Mouse (Mus musculus) midbrain, embryonic 13.5 days (tissue): ENCODE results near the gene Mical3. TPM values are rescaled to one million over a fixed set of nuclear protein-coding genes. Genes with fewer than 3 reads are reported as not detected.

Experiments used
- ATAC-seq: fragments of 200-750 bp; cut with Nextera tagmentation; 2 replicates; pipeline ENCODE4 v1.8.0; 2017; ENCODE audit warnings: mild to moderate bottlenecking, moderate TSS enrichment, moderate library complexity
- H3K27ac ChIP-seq: fragments of 300-500 bp; sonication (generic); 2 replicates; pipeline ENCODE4 v1.5.1; 2015; ENCODE audit warnings: inconsistent platforms, mild to moderate bottlenecking, moderate library complexity
- H3K27me3 ChIP-seq: fragments of 300-500 bp; sonication (generic); 2 replicates; pipeline ENCODE4 v1.6.1; 2015; ENCODE audit warnings: mild to moderate bottlenecking, inconsistent platforms
- H3K36me3 ChIP-seq: fragments of 300-500 bp; sonication (generic); 2 replicates; pipeline ENCODE4 v1.6.1; 2015; ENCODE audit warnings: mild to moderate bottlenecking, inconsistent platforms
- H3K4me1 ChIP-seq: fragments of 300-500 bp; sonication (generic); replicated peaks from 2 replicates; pipeline ENCODE4 v1.6.1; 2015; ENCODE audit warnings: inconsistent platforms
- H3K4me2 ChIP-seq: fragments of 300-500 bp; sonication (generic); replicated peaks from 2 replicates; pipeline ENCODE4 v1.6.1; 2015; ENCODE audit warnings: moderate library complexity, mild to moderate bottlenecking, inconsistent platforms
- H3K4me3 ChIP-seq: fragments of 300-500 bp; sonication (generic); replicated peaks from 2 replicates; pipeline ENCODE4 v1.5.1; 2015; ENCODE audit warnings: mild to moderate bottlenecking, inconsistent platforms
- H3K9ac ChIP-seq: fragments of 300-500 bp; sonication (generic); replicated peaks from 2 replicates; pipeline ENCODE4 v1.6.1; 2015; ENCODE audit warnings: mild to moderate bottlenecking, inconsistent platforms
- H3K9me3 ChIP-seq: fragments of 300-500 bp; sonication (generic); 2 replicates; pipeline ENCODE4 v1.6.1; 2016; ENCODE audit warnings: mild to moderate bottlenecking, inconsistent platforms
- WGBS: fragments of 180-500 bp; shearing (Covaris S2); methylation state at CpG from one replicate; pipeline ENCODE4 v1.1.7; 2015; 5-methylcytosine and 5-hydroxymethylcytosine counted together
- polyA plus RNA-seq: library from polyadenylated mRNA; unstranded; fragments of >200 nt; fragmentation: Nextera tagmentation; extraction: Ambion mirVana; gene quantifications from 2 replicates; pipeline ENCODE4 v1.2.1, GENCODE M21; 2015

Mical3 gene
- polyA plus RNA-seq, 1 experiment from 2014 or later = 35.7 TPM

GRCm38 (mm10) chr6:120965814-120966213 is 165.0 kb downstream of the Mical3 start:
- WGBS = 75% methylated on average over 13 of the region's 13 CpGs
- H3K9me3 ChIP-seq = no peaks in the 10 kb centered on the region
- no peak overlapping the region for H3K9ac ChIP-seq
- no peak for ATAC-seq
- no peaks in the 10 kb centered on the region for H3K4me1 ChIP-seq
- H3K4me3 ChIP-seq = no peak overlapping the region
- H3K27ac ChIP-seq = no peak overlapping the region
- H3K4me2 ChIP-seq = no peak overlapping the region
- H3K27me3 ChIP-seq = no peaks in the 10 kb centered on the region
- peaks cover 36% of the 10 kb centered on the region for H3K36me3 ChIP-seq

DNA sequence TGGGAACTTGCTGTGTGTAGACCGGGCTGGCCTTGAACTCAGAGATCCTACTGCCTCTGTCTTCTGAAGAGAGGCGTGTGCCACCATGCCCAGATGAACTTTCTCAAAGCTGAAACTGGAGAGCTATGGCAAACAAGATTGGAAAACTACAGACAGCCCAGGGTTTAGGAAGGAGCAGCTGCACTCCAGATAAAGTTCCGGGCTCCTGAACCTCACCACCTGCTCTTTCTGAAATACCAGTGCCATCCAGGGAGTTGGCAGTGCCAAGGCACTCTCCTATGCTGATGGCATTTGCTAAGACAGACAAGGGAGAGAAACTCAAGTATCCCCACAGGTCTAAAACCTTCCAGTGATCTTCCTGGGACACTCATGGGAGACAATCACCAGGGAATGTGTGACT is 166.6 kb downstream of the Mical3 start:
- WGBS = 94% methylated on average over 3 of the region's 3 CpGs
- H3K4me3 ChIP-seq = no peak overlapping the region
- H3K9ac ChIP-seq = no peak overlapping the region
- peaks cover 35% of the 10 kb centered on the region for H3K36me3 ChIP-seq
- H3K4me1 ChIP-seq = no peaks in the 10 kb centered on the region
- no peak overlapping the region for H3K27ac ChIP-seq
- no peak overlapping the region for H3K4me2 ChIP-seq
- H3K9me3 ChIP-seq = no peaks in the 10 kb centered on the region
- no peak for ATAC-seq
- H3K27me3 ChIP-seq = no peaks in the 10 kb centered on the region

DNA sequence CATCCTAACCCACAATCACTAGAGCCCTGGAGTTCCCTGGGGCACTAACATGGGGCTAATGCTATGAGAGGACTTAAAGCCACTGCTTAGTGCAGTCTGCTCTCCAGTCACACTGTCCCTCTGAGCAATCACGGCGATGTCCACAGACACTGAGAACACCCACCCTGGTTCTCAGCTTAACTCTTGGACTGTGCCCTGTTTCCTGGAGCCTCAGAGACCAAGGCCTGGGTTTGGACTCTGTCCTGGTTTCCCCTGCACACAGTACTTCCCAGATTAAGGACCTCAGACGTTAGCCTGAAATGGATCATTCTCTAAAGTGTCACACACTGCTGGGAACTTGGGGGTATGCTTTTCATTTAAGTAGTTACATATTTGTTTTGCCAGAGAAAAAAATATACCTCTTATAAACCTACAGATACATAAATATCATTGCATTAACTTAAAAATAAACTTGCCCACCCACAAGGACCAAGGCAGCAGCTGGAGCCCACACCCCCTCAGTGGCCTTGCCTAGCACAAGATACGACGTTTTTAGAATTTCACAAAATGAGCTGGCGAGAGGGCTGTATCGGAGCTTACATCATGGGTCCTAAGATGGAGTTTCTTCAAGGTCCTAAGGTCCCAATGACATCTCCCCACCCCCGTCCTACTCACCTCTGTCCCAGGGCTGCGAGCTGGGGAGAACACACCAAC is 170.3 kb downstream of the Mical3 start:
- ATAC-seq = no peak
- H3K36me3 ChIP-seq = peaks cover 55% of the 10 kb centered on the region
- H3K9me3 ChIP-seq = no peaks in the 10 kb centered on the region
- no peaks in the 10 kb centered on the region for H3K4me1 ChIP-seq
- H3K4me3 ChIP-seq = no peak overlapping the region
- no peak overlapping the region for H3K4me2 ChIP-seq
- no peak overlapping the region for H3K27ac ChIP-seq
- WGBS = 89% methylated on average over 9 of the region's 9 CpGs
- no peaks in the 10 kb centered on the region for H3K27me3 ChIP-seq
- no peak overlapping the region for H3K9ac ChIP-seq

- no peak overlapping the region for H3K4me3 ChIP-seq
- H3K9ac ChIP-seq = no peak overlapping the region
- no peak overlapping the region for H3K27ac ChIP-seq
- WGBS = 85% methylated on average over 4 of the region's 4 CpGs
- peaks cover 74% of the 10 kb centered on the region for H3K36me3 ChIP-seq
- H3K27me3 ChIP-seq = no peaks in the 10 kb centered on the region
- no peak overlapping the region for H3K4me2 ChIP-seq
- no peaks in the 10 kb centered on the region for H3K9me3 ChIP-seq
- ATAC-seq = no peak
- H3K4me1 ChIP-seq = no peaks in the 10 kb centered on the region
Measured at GRCm38 (mm10) chr6:120957331-120957730, 173.5 kb downstream of the Mical3 start.

DNA sequence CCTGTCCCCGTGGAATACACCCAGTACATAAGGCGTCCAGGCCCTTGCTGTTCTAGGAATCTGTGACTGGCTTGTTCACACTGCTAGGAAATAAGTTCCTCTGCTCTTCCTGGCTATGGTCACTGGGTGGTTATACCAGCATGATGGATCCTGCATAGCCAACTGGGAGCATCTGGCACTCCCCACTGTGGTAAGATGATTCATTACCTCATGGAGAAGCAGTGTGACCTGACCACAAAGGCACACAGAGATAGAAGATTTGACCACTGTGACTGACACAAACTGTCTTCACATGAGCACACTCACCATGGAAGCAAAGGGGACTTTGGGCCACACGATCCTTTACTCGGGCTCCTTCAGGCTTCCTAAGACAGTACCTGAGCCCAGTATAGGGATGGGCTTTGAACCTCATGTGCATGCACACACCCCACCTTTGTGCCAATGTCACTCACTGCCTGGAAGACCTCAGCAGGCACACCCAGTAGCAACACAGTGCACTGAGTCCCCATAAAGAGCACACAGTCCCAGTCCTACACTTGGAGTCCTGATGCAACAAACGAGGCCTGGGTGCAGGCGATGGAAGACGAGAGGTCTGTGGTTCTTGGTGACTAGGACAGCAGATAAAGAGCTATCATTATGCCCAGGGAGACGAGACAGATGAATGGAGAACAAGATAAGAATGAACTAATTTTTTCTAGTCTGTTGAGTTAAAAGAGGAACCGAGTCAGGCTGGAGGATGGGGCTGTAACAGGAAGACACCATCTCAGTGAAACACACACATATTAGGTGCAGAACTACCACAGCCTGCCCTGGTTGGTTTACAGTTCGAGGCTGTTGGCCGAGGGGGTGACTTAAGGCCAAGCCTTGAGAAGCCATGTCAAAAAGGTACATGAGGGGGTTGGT is 174.3 kb downstream of the Mical3 start:
- no peak for ATAC-seq
- H3K9ac ChIP-seq = no peak overlapping the region
- peaks cover 81% of the 10 kb centered on the region for H3K36me3 ChIP-seq
- H3K4me2 ChIP-seq = no peak overlapping the region
- no peak overlapping the region for H3K4me3 ChIP-seq
- H3K27ac ChIP-seq = no peak overlapping the region
- H3K4me1 ChIP-seq = no peaks in the 10 kb centered on the region
- H3K9me3 ChIP-seq = no peaks in the 10 kb centered on the region
- 93% methylated on average over 11 of the region's 11 CpGs for WGBS
- no peaks in the 10 kb centered on the region for H3K27me3 ChIP-seq

DNA sequence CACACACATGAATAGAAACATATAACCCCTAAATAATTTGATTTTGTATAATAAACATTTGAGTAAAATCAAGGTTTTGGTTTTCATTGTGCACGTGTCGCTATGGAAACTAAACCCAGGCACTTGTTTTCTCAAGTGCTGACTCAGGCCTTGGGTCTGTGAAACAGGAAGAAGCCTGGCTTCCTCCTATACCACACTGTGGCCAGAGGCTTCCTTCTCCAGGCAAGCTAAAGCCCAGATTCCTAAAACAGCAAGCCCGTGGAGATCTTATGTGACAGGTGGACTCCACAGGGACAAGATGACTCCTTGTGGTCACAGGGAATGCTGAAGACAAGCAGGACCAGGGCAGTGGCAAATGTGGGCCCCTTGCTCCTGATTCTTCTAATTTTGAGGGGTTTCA is 175.6 kb downstream of the Mical3 start:
- peaks cover 75% of the 10 kb centered on the region for H3K36me3 ChIP-seq
- WGBS = 88% methylated on average over 3 of the region's 3 CpGs

DNA sequence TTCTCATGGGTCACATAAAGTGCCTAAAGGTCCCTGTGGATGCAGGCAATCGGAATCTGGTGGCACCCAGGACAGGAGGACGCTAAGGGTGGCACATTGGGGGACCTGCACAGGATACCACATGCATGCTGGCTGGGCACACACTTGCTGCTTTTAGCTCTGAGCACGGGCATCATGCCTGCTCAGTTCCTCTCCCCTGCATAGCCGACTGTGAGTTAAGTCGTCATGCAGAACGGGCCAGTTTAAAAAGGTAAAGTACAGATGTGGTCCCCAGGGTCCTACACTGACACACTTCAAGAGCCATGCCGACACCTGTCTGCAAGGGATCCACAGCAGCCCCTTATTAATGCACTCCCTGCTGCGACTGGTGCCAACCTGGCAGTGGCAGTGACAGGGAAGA is 176.6 kb downstream of the Mical3 start:
- Histone ChIP-seq H3K27ac (no peak overlapping the region), H3K9ac (no peak overlapping the region), H3K4me2 (no peak overlapping the region), H3K27me3 (no peaks in the 10 kb centered on the region), H3K4me1 (no peaks in the 10 kb centered on the region), H3K36me3 (peaks cover 76% of the 10 kb centered on the region), H3K4me3 (no peak overlapping the region), H3K9me3 (no peaks in the 10 kb centered on the region)
- no peak for ATAC-seq
- WGBS = 89% methylated on average over 8 of the region's 8 CpGs

More for the DNA sequence above, 175.6 kb downstream of the Mical3 start:
- Histone ChIP-seq H3K4me1 (no peaks in the 10 kb centered on the region), H3K4me2 (no peak overlapping the region), H3K9me3 (no peaks in the 10 kb centered on the region), H3K4me3 (no peak overlapping the region), H3K27ac (no peak overlapping the region), H3K9ac (no peak overlapping the region), H3K27me3 (no peaks in the 10 kb centered on the region)
- ATAC-seq = no peak

DNA sequence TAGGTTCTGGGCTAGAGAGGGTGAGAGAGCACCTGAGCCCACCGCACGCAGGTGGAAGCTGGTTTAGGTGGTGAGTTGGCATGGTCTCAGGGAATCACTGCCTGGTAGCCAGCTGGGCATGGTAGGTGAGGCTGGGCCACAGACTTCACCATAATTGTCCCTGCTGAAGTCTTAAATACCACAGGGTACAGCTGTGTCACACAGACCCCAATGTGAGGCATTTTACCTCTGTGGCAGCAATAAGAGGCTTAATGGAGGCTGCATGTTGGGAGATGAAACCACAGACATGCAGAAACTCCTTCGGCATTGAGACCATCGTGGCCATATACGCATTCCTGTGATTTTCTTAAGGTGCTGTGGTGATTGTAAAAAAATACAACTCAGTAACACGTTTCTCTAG is 178.3 kb downstream of the Mical3 start:
- H3K4me2 ChIP-seq = no peak overlapping the region
- H3K36me3 ChIP-seq = peaks cover 75% of the 10 kb centered on the region
- H3K27me3 ChIP-seq = no peaks in the 10 kb centered on the region
- no peaks in the 10 kb centered on the region for H3K4me1 ChIP-seq
- H3K9ac ChIP-seq = no peak overlapping the region
- WGBS = 95% methylated on average over 6 of the region's 6 CpGs
- H3K9me3 ChIP-seq = no peaks in the 10 kb centered on the region
- no peak overlapping the region for H3K4me3 ChIP-seq
- ATAC-seq = no peak
- H3K27ac ChIP-seq = no peak overlapping the region

GRCm38 (mm10) chr6:120951311-120951710 is 179.5 kb downstream of the Mical3 start:
- Histone ChIP-seq H3K9ac (no peak overlapping the region), H3K27ac (no peak overlapping the region), H3K9me3 (no peaks in the 10 kb centered on the region), H3K4me2 (no peak overlapping the region), H3K4me1 (no peaks in the 10 kb centered on the region), H3K4me3 (no peak overlapping the region), H3K36me3 (peaks cover 75% of the 10 kb centered on the region), H3K27me3 (no peaks in the 10 kb centered on the region)
- no peak for ATAC-seq
- WGBS = 95% methylated on average over 6 of the region's 6 CpGs

- H3K36me3 ChIP-seq = peaks cover 61% of the 10 kb centered on the region
- no peak for ATAC-seq
- no peaks in the 10 kb centered on the region for H3K9me3 ChIP-seq
- H3K4me3 ChIP-seq = no peak overlapping the region
- H3K4me2 ChIP-seq = no peak overlapping the region
- no peaks in the 10 kb centered on the region for H3K4me1 ChIP-seq
- H3K9ac ChIP-seq = no peak overlapping the region
- 97% methylated on average over 9 of the region's 9 CpGs for WGBS
- no peaks in the 10 kb centered on the region for H3K27me3 ChIP-seq
- H3K27ac ChIP-seq = no peak overlapping the region
Measured at GRCm38 (mm10) chr6:120945510-120945909, 185.3 kb downstream of the Mical3 start.

GRCm38 (mm10) chr6:120943964-120944363 is 186.8 kb downstream of the Mical3 start:
- Histone ChIP-seq H3K4me3 (no peak overlapping the region), H3K4me1 (no peaks in the 10 kb centered on the region), H3K27me3 (no peaks in the 10 kb centered on the region), H3K27ac (no peak overlapping the region), H3K9me3 (no peaks in the 10 kb centered on the region), H3K9ac (no peak overlapping the region), H3K4me2 (no peak overlapping the region), H3K36me3 (peaks cover 48% of the 10 kb centered on the region)
- no peak for ATAC-seq
- WGBS = 89% methylated on average over 5 of the region's 5 CpGs

- no peak for ATAC-seq
- H3K4me2 ChIP-seq = no peak overlapping the region
- H3K9ac ChIP-seq = no peak overlapping the region
- 82% methylated on average over 10 of the region's 10 CpGs for WGBS
- no peak overlapping the region for H3K4me3 ChIP-seq
- no peaks in the 10 kb centered on the region for H3K27me3 ChIP-seq
- H3K9me3 ChIP-seq = no peaks in the 10 kb centered on the region
- peaks cover 45% of the 10 kb centered on the region for H3K36me3 ChIP-seq
- no peak overlapping the region for H3K27ac ChIP-seq
- H3K4me1 ChIP-seq = no peaks in the 10 kb centered on the region
Measured at GRCm38 (mm10) chr6:120943551-120943950, 187.2 kb downstream of the Mical3 start.
